Mouse (Mus musculus): ENCODE data around the gene Casp14.

GRCm38 (mm10) chr10:78727035-78727434 lies 8.9 kb upstream of the Casp14 start:
- TF ChIP-seq POLR2A (IDR thresholded peaks at IDR 0.05; ENCODE audit: insufficient read depth, low read length) (no peak), CTCF (IDR thresholded peaks at IDR 0.05; ENCODE audit: low read depth, low read length) (no peak), EP300 (IDR thresholded peaks at IDR 0.05; ENCODE audit: insufficient read depth, low read depth, low read length) (no peak)
